Mouse (Mus musculus) ES-Bruce4 (cell line): ENCODE data around the gene Rtp4. TPM values are rescaled to one million over a fixed set of nuclear protein-coding genes. Genes with fewer than 3 reads are reported as not detected.

Source experiments
- H3K27ac ChIP-seq: 2 replicates; pipeline ENCODE4 v1.5.1; 2012; ENCODE audit warnings: low read length, inconsistent platforms; ENCODE audit not compliant: insufficient read depth
- H3K27me3 ChIP-seq: 2 replicates; pipeline ENCODE4 v1.6.1; 2012; ENCODE audit warnings: mild to moderate bottlenecking, low read length, inconsistent platforms; ENCODE audit not compliant: control insufficient read depth, poor library complexity, insufficient read depth, severe bottlenecking
- H3K36me3 ChIP-seq: 2 replicates; pipeline ENCODE4 v1.6.1; 2012; ENCODE audit warnings: inconsistent platforms, mild to moderate bottlenecking, low read length, moderate library complexity; ENCODE audit not compliant: control insufficient read depth, poor library complexity, insufficient read depth, severe bottlenecking
- H3K4me1 ChIP-seq: one replicate; pipeline ENCODE4 v1.8.1; 2011; ENCODE audit warnings: low read length; ENCODE audit not compliant: control insufficient read depth, insufficient read depth
- H3K4me3 ChIP-seq: 2 replicates; pipeline ENCODE4 v1.5.1; 2011; ENCODE audit warnings: low read depth, mild to moderate bottlenecking, low read length
- H3K9ac ChIP-seq: 2 replicates; pipeline ENCODE4 v1.6.1; 2012; ENCODE audit warnings: low read depth, mild to moderate bottlenecking, inconsistent platforms; ENCODE audit not compliant: poor library complexity, severe bottlenecking
- H3K9me3 ChIP-seq: replicated peaks from 2 replicates; pipeline ENCODE4 v1.6.1; 2012; ENCODE audit warnings: mild to moderate bottlenecking, low read length, inconsistent platforms; ENCODE audit not compliant: control insufficient read depth, poor library complexity, insufficient read depth, severe bottlenecking
- CTCF ChIP-seq: IDR thresholded peaks from one replicate; pipeline ENCODE4 v1.8.1; 2011; ENCODE audit warnings: low read depth, low read length
- EP300 ChIP-seq: IDR thresholded peaks from 2 replicates; pipeline ENCODE4 v1.6.1; 2011; ENCODE audit warnings: low read depth, low read length; ENCODE audit not compliant: insufficient read depth
- POLR2A ChIP-seq: IDR thresholded peaks from one replicate; pipeline ENCODE4 v1.8.1; 2011; ENCODE audit warnings: low read length; ENCODE audit not compliant: insufficient read depth
- polyA plus RNA-seq: library from polyadenylated mRNA; stranded (reverse); fragments of >200 nt; gene quantifications from 2 replicates; pipeline ENCODE4 v1.2.4, GENCODE M21; 2011; ENCODE audit warnings: low read depth; ENCODE audit not compliant: missing spikeins, insufficient read depth, insufficient read length

Rtp4 gene
- polyA plus RNA-seq, 1 experiment: 4.0 TPM

DNA sequence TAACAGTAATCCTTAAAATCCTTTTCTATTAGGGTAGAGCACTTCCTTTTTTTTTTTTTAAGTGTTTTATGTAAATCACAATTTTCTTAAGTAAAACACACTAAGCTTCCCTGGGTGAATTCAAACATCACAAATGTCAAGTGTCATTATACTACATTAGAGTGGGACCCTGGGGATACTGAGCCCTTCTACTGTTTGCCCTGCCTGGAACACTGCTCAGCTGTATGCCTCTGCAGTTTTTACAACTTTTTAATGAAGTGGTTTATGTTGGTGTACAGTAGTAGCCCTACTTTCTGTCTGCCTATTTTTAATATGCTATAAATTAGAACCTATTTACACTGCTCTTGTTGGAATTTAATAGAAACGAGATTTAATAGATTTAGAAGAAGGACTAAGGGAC is 22.2 kb upstream of the Rtp4 start:
- Histone ChIP-seq H3K27me3 (no peaks in the 10 kb centered on the region), H3K27ac (no peak overlapping the region), H3K4me3 (no peak overlapping the region), H3K4me1 (no peaks in the 10 kb centered on the region), H3K9ac (no peak overlapping the region), H3K36me3 (no peaks in the 10 kb centered on the region), H3K9me3 (peaks cover 7% of the 10 kb centered on the region)
- TF ChIP-seq POLR2A: no peak
- no peak for TF ChIP-seq EP300
- no peak for TF ChIP-seq CTCF

GRCm38 (mm10) chr16:23498691-23499131 is 21.4 kb upstream of the Rtp4 start:
- H3K4me3 ChIP-seq: no peak overlapping the region
- no peak overlapping the region for H3K9ac ChIP-seq
- no peaks in the 10 kb centered on the region for H3K36me3 ChIP-seq
- peaks cover 2% of the 10 kb centered on the region for H3K4me1 ChIP-seq
- H3K27ac ChIP-seq: no peak overlapping the region
- H3K9me3 ChIP-seq: peaks cover 5% of the 10 kb centered on the region
- no peak for TF ChIP-seq CTCF
- TF ChIP-seq POLR2A: no peak
- no peak for TF ChIP-seq EP300
- H3K27me3 ChIP-seq: no peaks in the 10 kb centered on the region

- Histone ChIP-seq H3K27ac (no peak overlapping the region), H3K36me3 (no peaks in the 10 kb centered on the region), H3K9me3 (no peaks in the 10 kb centered on the region), H3K9ac (no peak overlapping the region), H3K4me3 (no peak overlapping the region), H3K4me1 (peaks cover 7% of the 10 kb centered on the region), H3K27me3 (no peaks in the 10 kb centered on the region)
- TF ChIP-seq CTCF (no peak), POLR2A (no peak), EP300 (no peak)
These were observed 19.5 kb upstream of the Rtp4 start for GRCm38 (mm10) chr16:23500558-23500957.

- H3K4me3 ChIP-seq: no peak overlapping the region
- no peak overlapping the region for H3K9ac ChIP-seq
- no peaks in the 10 kb centered on the region for H3K9me3 ChIP-seq
- no peaks in the 10 kb centered on the region for H3K27me3 ChIP-seq
- H3K27ac ChIP-seq: no peak overlapping the region
- TF ChIP-seq POLR2A: no peak
- TF ChIP-seq EP300: no peak
- TF ChIP-seq CTCF: no peak
- peaks cover 7% of the 10 kb centered on the region for H3K4me1 ChIP-seq
- no peaks in the 10 kb centered on the region for H3K36me3 ChIP-seq
These were observed 18.8 kb upstream of the Rtp4 start for GRCm38 (mm10) chr16:23501288-23501687.

GRCm38 (mm10) chr16:23502478-23502877 is 17.6 kb upstream of the Rtp4 start:
- H3K4me3 ChIP-seq: no peak overlapping the region
- TF ChIP-seq CTCF (no peak), POLR2A (no peak), EP300 (no peak)
- H3K4me1 ChIP-seq: peaks cover 9% of the 10 kb centered on the region
- no peak overlapping the region for H3K9ac ChIP-seq
- no peaks in the 10 kb centered on the region for H3K36me3 ChIP-seq
- no peak overlapping the region for H3K27ac ChIP-seq
- H3K27me3 ChIP-seq: no peaks in the 10 kb centered on the region
- H3K9me3 ChIP-seq: no peaks in the 10 kb centered on the region

- H3K27me3 ChIP-seq: no peaks in the 10 kb centered on the region
- peaks cover 9% of the 10 kb centered on the region for H3K4me1 ChIP-seq
- H3K27ac ChIP-seq: no peak overlapping the region
- no peaks in the 10 kb centered on the region for H3K36me3 ChIP-seq
- no peak overlapping the region for H3K4me3 ChIP-seq
- TF ChIP-seq CTCF (no peak), POLR2A (no peak), EP300 (no peak)
- H3K9me3 ChIP-seq: no peaks in the 10 kb centered on the region
- H3K9ac ChIP-seq: no peak overlapping the region
These were observed 16.7 kb upstream of the Rtp4 start for GRCm38 (mm10) chr16:23503351-23503750.
